Mouse (Mus musculus) G1E (cell line): Measurements from ENCODE around the gene Angel2.

ENCODE experiments used
- CTCF ChIP-seq: IDR thresholded peaks from 2 replicates; pipeline ENCODE4 v1.5.1; 2012; ENCODE audit warnings: low read depth, low read length, inconsistent platforms, mixed read lengths
- GATA1 ChIP-seq: IDR thresholded peaks from 2 replicates; pipeline ENCODE4 v1.6.1; 2012; ENCODE audit warnings: borderline replicate concordance, low read length, inconsistent platforms, mixed read lengths
- GATA2 ChIP-seq: IDR thresholded peaks from 2 replicates; pipeline ENCODE4 v1.6.1; 2012; ENCODE audit warnings: low read depth, low read length, inconsistent platforms, borderline replicate concordance
- POLR2AphosphoS5 ChIP-seq: IDR thresholded peaks from 2 replicates; pipeline ENCODE4 v1.6.1; 2012; ENCODE audit warnings: low read depth, low read length, inconsistent platforms; ENCODE audit not compliant: insufficient replicate concordance
- TAL1 ChIP-seq: conservative IDR thresholded peaks from 2 replicates; pipeline ENCODE4 v1.6.1; 2012; ENCODE audit warnings: low read depth, low read length, inconsistent platforms, mixed read lengths

DNA sequence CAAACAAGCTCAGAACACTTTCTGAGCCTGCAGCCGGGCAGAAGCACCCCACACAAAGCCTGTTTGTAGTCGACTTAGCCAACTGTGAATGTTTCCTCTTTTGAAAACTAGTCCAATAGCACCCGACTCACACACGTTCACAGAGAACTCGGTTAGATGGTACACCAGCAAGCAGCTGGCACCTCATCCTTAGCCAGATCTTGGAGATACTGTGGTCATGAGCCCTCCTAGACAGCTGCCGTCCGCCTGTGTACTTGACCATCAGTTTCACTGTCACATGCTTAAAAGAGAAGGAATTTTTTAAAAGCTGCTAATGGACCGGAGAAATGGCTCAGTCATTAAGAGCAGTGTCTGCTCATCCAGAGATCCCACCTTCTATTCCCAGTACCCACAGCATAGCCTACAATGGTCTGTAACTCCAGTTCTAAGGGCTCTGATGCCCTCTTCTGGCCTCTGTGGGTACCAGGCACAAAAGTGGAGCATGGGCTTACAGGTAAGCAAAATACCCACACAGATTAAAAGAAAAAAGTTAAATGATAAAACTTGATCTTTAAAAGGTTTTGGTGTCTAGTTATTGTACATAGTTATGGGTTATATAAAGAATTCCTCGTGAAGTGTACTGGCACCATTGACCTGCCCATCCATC, 64.6 kb downstream of the Angel2 start:
- TF ChIP-seq CTCF: no peak
- no peak for TF ChIP-seq GATA1
- no peak for TF ChIP-seq TAL1
- TF ChIP-seq POLR2AphosphoS5: no peak
- TF ChIP-seq GATA2: no peak
